Mouse (Mus musculus) WW6 (cell line): ENCODE measurements around the gene Mfrp.

Source experiments
- DNase-seq: peaks from one replicate; pipeline ENCODE4 v3.0.0-alpha.2; 2013; ENCODE audit warnings: low read depth, low spot score

The Mfrp gene

DNA sequence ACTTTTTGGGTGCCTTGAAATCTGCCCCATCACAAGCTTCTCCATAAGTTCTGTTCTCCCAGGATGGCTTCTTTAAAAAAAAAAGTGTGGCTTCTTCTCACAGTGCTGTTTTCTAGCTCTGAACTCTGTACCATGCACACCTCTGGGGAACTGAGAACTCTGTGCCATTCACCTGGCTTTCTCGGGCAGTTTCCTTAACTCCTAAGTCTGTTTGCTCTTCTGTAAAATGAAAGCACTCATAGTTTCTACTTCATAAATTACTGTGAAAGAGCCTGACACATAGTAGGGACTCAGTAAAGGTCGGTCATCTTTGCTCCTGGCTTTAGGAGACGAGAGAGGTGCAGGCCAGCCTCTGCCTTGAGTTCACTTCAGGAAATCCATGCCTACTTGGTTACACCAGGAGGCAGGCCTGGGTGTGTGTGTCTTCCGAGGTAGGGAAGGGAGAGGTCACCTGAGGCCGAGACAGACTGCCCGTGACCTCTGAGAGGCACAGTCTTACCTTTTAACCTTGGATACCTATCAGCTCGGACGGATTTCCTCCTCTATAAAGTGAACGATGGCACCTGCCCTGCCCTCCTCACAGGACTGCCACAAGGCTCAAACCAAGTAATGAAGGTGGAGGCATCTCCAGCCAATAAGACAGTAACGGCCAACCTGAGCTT, 23.3 kb upstream of the Mfrp start:
- no peak for DNase-seq

DNA sequence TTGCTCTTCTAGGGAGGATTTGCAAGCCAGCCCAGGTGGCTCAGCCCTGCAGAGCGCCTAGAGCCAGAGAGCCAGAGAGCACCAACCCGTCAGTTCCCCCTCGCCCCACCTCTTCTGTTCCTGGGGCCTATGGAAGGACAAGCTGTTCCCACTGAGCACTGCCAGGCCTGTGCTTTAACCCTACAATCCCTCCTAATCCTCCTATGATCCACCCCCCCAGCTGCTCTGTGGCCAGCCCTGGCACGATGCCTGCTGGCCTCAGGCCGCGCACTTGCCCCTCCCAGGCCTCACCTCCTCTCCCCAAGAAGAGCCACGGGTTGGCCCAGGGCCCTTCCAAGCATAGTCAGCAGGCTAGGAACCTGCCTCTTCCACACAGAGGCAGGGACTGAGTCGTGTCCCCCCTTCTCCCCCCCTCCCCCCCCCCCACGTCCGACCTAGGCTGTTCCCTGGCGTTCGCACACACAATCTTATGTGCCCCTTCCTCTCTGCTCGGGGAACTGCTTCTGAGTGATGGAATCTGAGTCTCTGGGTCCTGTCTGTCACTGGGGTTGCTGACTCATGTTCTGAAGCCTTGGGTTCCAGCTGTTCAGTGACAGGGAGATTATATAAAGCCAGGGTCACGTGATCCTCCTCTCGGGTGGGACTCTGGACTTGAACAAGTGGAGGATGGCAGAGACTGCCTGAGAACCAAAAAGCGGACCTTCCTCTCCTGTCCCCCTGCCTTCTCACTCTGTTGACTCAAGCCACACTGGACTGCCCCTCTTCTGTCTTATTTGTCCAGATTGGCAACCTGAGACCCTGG, 22.4 kb upstream of the Mfrp start:
- DNase-seq: no peak

DNA sequence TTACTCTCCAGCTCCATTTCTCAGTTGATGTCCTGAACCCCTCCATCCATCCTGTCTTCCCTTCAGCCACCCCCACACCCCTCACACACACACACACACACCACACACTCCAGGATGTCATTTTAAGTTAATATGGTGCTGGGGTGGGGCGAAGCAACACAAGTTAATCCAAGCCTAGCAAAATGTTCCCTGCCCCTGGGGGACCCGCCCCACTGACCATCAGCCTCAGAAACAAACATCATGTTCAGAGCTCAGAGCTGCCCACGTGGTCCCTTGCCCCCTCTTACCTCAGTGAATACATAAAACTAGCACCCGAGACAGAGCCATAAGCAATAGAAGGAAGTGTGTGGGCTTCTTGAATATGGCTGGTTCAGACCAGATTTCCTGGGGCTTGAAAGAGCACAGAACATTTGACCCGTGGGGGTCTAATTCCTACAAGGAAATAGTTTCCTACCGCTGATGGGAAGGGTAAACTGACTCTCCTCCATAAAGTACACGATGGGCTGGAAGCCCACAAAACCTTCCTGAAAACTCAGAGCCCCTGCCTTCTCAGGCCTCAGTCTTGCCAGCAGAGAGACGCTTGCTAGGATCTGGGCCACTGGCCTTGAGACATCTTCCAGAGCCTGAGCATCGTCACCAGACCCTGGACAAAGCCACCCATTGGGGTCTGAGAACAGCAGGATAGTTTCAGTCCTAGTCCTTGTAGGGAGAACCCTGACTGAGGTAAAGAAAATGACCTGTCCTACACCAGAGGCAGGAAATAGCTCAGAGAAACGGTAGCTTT, 21.3 kb upstream of the Mfrp start:
- DNase-seq: no peak

DNA sequence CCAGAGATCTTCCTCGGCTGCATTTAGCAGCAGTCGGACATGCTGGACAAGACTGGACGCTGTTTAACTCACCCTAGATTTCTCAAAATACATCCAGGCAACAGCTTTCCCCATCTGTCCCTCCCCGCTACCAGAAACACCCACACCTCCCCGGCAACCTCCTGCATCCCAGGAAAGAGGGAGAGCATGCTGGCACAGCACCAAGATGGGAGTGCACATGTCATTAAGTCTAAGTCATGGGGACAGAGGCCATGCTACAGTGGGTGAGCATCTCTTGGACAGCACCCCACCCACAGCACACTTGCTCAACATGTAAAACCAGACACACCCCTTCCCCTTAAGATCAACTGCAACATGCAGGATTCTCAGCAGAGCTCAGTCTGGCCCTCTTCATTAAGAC, 20.6 kb upstream of the Mfrp start:
- no peak for DNase-seq

- no peak for DNase-seq
These were observed 19.9 kb upstream of the Mfrp start for GRCm38 (mm10) chr9:44081581-44081980.

DNA sequence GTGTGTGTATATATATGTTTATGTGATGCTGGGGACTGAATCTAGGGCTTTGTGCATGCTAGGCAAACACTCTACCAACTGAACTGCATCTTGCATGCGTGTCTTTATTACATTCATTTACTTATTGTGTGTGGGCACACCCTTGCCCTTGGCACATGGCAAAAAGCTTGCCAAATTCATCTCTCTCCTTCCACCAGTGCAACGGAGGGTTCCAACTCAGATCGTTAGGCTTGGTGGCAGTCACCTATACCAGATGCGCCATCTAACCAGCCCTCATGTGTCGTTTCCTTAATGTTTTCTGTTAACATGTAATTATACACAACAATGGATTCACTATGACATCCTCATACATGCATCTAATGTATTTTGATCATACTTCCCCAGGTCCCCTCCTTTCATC, 19.3 kb upstream of the Mfrp start:
- DNase-seq: no peak

GRCm38 (mm10) chr9:44083392-44084121, 18.0 kb upstream of the Mfrp start:
- DNase-seq: no peak

- DNase-seq: no peak
These were observed 17.3 kb upstream of the Mfrp start for GRCm38 (mm10) chr9:44084236-44084635.

DNA sequence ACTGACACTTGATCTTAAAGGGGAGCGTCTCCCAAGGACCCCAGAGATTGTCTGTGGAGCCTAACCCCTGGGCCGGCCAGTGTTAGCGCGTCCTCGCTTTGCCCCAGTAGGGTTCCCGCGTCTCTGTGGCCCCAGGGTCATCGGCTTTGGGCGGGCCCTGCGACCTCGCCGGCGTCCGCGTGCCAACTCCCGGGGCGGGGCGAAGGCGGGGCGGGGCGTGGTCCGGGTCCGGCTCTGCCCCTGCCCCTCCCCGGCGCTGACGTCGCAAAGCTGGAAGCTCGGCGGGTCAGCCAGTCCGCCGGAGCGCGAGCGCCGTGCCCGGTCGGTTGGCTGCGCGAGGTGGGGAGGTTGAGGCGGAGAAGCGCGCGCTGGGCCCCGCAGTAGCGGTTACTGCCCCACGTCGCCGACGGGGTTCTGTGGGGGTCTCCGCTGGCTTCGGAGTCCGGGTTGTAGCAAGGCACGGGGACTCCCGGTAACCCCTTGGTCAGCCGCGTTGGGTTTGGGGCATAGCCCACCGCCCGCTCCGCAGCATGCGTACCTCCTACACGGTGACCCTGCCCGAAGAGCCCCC, 16.8 kb upstream of the Mfrp start:
- DNase-seq: no peak

DNA sequence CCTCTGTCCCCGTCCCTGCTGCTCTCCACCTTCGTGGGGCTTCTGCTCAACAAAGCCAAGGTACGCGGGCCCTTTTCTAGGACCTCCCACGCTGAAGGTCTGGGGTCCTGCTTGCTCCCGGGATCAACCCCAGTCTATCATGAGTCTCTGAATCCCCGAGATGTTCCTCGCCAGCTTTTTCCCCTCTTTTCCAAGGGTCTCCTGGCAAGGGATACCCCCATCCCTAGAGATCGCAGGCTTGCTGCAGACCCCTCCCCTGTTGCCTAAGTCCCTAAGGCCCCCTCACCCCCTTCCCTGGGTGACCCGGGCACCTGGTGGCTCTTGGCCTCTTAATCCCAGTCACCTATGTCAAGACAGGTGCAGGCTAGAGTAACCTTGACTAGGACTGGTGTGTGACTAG, 16.3 kb upstream of the Mfrp start:
- no peak for DNase-seq

DNA sequence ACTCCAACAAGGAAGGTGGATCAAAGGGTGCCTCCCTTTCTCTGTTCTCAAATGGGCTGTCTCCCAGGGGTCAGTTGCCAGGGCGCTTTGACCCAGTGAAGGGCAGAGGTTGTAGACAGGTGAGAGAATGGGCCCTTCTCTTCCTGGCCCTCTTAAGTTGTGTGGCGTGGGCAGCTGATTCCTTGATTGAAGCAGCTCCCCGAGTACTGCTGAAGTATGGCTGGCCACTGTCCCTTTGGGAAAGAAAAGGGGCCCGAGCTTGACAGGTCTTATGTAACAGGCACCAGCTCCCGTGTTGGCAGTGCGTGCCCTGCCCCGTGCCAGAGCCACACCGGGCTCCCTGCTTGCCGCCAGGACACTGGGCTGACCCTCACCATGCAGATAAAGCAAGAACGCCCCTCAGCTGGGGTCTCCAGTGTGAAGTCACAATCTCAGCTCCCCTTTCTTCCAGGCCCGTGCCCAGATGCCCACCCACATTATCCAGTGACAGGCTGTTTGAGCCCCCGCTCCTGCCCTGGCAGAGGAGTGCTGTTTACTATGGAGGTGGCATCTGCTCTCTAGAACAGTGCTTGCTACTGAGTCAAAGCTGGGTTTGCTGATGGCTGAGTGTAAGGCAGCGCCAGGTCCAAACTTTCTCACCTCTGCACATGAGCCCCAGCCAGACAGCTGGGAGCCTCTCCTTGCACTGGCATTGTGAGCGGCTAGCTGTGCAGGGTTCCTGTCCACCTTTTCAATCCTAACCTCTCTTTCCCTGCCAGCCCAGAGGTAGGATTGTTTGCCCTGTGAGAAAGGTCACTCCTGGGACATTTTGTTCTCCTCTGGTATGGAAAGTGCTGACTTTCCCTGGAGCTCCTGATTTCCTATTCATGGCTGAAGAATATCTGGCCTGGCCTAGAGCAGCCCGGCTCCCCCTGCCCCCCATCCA, 15.5 kb upstream of the Mfrp start:
- no peak for DNase-seq

- DNase-seq: no peak
These were observed 14.6 kb upstream of the Mfrp start for GRCm38 (mm10) chr9:44086960-44087359.

GRCm38 (mm10) chr9:44087761-44088455, 13.6 kb upstream of the Mfrp start:
- DNase-seq: no peak

GRCm38 (mm10) chr9:44088877-44089608, 12.5 kb upstream of the Mfrp start:
- DNase-seq: no peak

DNA sequence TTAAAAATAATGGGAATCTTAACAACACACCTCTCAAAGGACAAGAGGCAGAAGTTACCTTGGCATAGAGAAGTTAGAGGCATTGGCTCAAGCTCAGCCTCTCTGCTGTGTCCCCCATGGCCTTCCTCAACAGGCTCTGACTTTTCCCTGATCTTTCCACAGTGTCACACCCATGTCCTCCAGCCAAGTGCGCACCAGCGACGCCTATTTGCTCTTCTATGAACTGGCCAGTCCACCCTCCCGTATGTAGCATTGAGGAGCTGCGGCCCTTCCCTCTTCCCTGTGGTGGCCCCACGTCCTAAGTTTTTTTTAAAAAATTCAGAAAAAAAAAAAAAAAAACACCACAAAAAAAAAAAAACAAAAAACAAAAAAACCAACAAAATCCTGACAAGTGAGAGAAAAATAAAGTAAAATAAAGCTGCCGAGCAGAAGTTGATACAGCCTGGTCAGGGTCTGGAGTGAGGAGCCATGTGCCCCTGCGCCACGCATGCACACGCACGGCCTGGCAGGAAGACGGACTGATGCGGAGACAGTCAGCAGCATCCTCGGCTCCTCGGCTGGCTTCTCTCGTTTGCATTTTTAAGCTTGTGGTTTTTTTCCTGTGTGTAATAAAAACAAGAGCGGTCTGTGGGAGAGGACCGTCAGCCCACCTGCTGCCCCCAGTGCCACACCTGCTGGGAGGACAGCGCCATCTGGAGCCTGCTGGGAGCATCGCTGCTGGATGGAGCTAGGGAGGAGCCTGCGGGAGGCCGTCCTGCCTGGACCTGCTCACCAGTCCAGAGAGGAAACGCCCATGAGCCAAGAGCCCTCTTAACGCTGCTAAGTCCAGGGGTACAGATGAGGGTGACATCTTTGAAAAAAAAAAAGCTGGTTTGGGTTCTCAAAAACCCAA, 7.7 kb upstream of the Mfrp start:
- DNase-seq: no peak

GRCm38 (mm10) chr9:44094737-44095136, 6.8 kb upstream of the Mfrp start:
- DNase-seq: no peak

DNA sequence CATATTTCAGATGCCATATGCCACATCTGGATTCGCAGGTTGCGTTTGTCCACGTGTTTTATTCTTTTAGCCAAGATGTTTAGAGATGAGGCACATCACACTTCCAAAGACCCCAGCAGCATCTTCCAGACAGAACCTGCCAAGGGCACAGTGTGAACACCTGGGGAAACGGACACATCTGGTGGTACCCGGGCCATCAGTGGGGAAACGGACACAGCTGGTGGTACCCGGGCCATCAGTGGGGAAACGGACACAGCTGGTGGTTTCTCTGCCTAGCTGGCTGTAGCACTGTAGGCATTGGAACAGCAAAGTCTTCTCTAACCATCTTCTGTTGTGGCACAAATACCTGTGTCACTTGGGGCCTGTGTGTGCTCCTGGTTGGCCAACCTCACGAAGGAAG, 5.7 kb upstream of the Mfrp start:
- no peak for DNase-seq

DNA sequence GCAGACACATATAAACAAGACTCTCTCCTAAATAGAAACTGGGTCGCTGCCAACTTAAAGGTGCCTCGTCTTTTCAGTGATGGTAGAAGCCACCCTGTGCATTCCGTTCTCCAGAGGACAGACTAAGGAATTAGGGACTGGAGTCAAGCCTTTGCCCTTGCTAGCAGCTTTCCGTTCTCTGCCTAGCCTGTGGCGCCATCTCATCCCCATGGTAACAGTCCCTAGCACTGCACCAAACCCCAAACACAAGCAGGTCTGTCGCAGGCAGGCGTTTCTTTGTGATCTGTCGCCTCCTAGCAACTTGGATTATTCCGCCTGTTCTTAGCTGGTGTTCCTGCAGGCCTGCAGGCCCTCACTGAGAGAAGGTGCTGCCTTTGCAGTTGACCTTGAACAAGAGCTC, 5.0 kb upstream of the Mfrp start:
- no peak for DNase-seq
